Mouse (Mus musculus) cerebellum, adult 2 months (tissue): Measurements from ENCODE around the gene Vars. TPM values are rescaled to one million over a fixed set of nuclear protein-coding genes. Genes with fewer than 3 reads are reported as not detected.

ENCODE experiments used
- DNase-seq, 2 experiments: peaks; one replicate each; pipeline ENCODE4 v3.0.0; 2021
- H3K27ac ChIP-seq: fragments of 200-500 bp; 2 replicates; pipeline ENCODE4 v1.5.1; 2012; ENCODE audit warnings: low read length, control low read depth, inconsistent platforms; ENCODE audit not compliant: insufficient read depth
- H3K27me3 ChIP-seq: fragments of 200-500 bp; 2 replicates; pipeline ENCODE4 v1.6.1; 2012; ENCODE audit warnings: inconsistent platforms, mild to moderate bottlenecking, low read length, moderate library complexity; ENCODE audit not compliant: control insufficient read depth, insufficient read depth
- H3K4me1 ChIP-seq: fragments of 200-500 bp; 2 replicates; pipeline ENCODE4 v1.6.1; 2011; ENCODE audit warnings: low read length; ENCODE audit not compliant: control insufficient read depth, insufficient read depth
- H3K4me3 ChIP-seq: fragments of 200-500 bp; replicated peaks from 2 replicates; pipeline ENCODE3; 2011; ENCODE audit warnings: mild to moderate bottlenecking, low read depth, low read length, control low read depth; ENCODE audit not compliant: insufficient read depth
- CTCF ChIP-seq: fragments of 200-500 bp; IDR thresholded peaks from 2 replicates; pipeline ENCODE4 v1.5.1; 2011; ENCODE audit warnings: low read depth, mild to moderate bottlenecking, control low read depth, low read length, moderate library complexity, borderline replicate concordance; ENCODE audit not compliant: insufficient read depth
- POLR2A ChIP-seq: fragments of 200-500 bp; IDR thresholded peaks from 2 replicates; pipeline ENCODE4 v1.6.1; 2011; ENCODE audit warnings: low read length, control low read depth, borderline replicate concordance; ENCODE audit not compliant: insufficient read depth
- WGBS: fragments of 180-500 bp; shearing (Covaris S2); methylation state at CpG from one replicate; pipeline ENCODE4 v1.1.7; 2018; 5-methylcytosine and 5-hydroxymethylcytosine counted together
- polyA plus RNA-seq: library from polyadenylated mRNA; depleted of rRNA; stranded (reverse); fragments of >200 nt; gene quantifications from 2 replicates; pipeline ENCODE4 v1.2.3, GENCODE M21; 2012; rRNA removed

Vars gene
- polyA plus RNA-seq, 1 experiment = 65.3 TPM

- DNase-seq = peak; percentile 79 to 84
- under 1% methylated on average over 57 of the region's 57 CpGs for WGBS
- H3K4me3 ChIP-seq = peak within 1 kb of the TSS; percentile 88
- TF ChIP-seq POLR2A (peak; percentile 39; the same call in 1 of the 2 replicates), CTCF (peak; percentile 46; the same call in 1 of the 2 replicates)
- peaks cover 24% of the 10 kb centered on the region for H3K4me1 ChIP-seq
- H3K27ac ChIP-seq = peak within 1 kb of the TSS; percentile 3
- H3K27me3 ChIP-seq = no peaks in the 10 kb centered on the region
Measured at GRCm38 (mm10) chr17:35058911-35059892, 58.4 kb downstream of the Vars start, which contains the start of gene Ddah2. Ddah2 (plus strand) TSS chr17:35059035.

GRCm38 (mm10) chr17:35060071-35060470 lies 59.3 kb downstream of the Vars start:
- WGBS = 9% methylated on average over 14 of the region's 14 CpGs
- H3K27ac ChIP-seq = no peak overlapping the region

GRCm38 (mm10) chr17:35060737-35061297 lies 60.0 kb downstream of the Vars start:
- Histone ChIP-seq H3K4me3 (no peak overlapping the region), H3K4me1 (peaks cover 33% of the 10 kb centered on the region), H3K27ac (0 out of 2 replicates have a peak overlapping the region, but pooled peaks have one; percentile 11), H3K27me3 (no peaks in the 10 kb centered on the region)
- DNase-seq = peak in 1 of 2 experiments; percentile 34
- no peak for TF ChIP-seq CTCF
- no peak for TF ChIP-seq POLR2A
- 53% methylated on average over 22 of the region's 22 CpGs for WGBS

More at GRCm38 (mm10) chr17:35060071-35060470, 59.3 kb downstream of the Vars start:
- Histone ChIP-seq H3K4me1 (peaks cover 28% of the 10 kb centered on the region), H3K27me3 (no peaks in the 10 kb centered on the region), H3K4me3 (peak overlapping the region; percentile 88)
- DNase-seq = peak in 1 of 2 experiments; percentile 36
- TF ChIP-seq POLR2A (no peak), CTCF (no peak)

- H3K27ac ChIP-seq = no peak overlapping the region
- H3K27me3 ChIP-seq = no peaks in the 10 kb centered on the region
- no peak for DNase-seq
- no peak for TF ChIP-seq CTCF
- TF ChIP-seq POLR2A = no peak
- 73% methylated on average over 8 of the region's 8 CpGs for WGBS
- H3K4me1 ChIP-seq = peaks cover 33% of the 10 kb centered on the region
- H3K4me3 ChIP-seq = no peak overlapping the region
Measured at GRCm38 (mm10) chr17:35061299-35061698, 60.5 kb downstream of the Vars start.

GRCm38 (mm10) chr17:35063466-35063865 lies 62.7 kb downstream of the Vars start:
- no peaks in the 10 kb centered on the region for H3K27me3 ChIP-seq
- H3K27ac ChIP-seq = no peak overlapping the region
- WGBS = 49% methylated on average over 3 of the region's 3 CpGs
- peak in 1 of 2 experiments; percentile 50 for DNase-seq
- peaks cover 34% of the 10 kb centered on the region for H3K4me1 ChIP-seq
- TF ChIP-seq POLR2A (no peak), CTCF (no peak)
- H3K4me3 ChIP-seq = no peak overlapping the region

GRCm38 (mm10) chr17:35064378-35064877 lies 63.6 kb downstream of the Vars start:
- WGBS = 19% methylated on average over 10 of the region's 10 CpGs
- Histone ChIP-seq H3K27ac (peak overlapping the region; percentile 82), H3K4me1 (peaks cover 43% of the 10 kb centered on the region), H3K4me3 (no peak overlapping the region), H3K27me3 (no peaks in the 10 kb centered on the region)
- peak; percentile 73 to 79 for DNase-seq
- no peak for TF ChIP-seq CTCF
- no peak for TF ChIP-seq POLR2A

GRCm38 (mm10) chr17:35064951-35065947 lies 64.5 kb downstream of the Vars start, which contains the start of gene Ly6g6c:
Ly6g6c (plus strand) TSS chr17:35065388.
- H3K27ac ChIP-seq = peak within 1 kb of the TSS; percentile 82
- H3K27me3 ChIP-seq = no peaks in the 10 kb centered on the region
- peak; percentile 72 to 77 for DNase-seq
- TF ChIP-seq POLR2A = peak; percentile 38; the same call in 1 of the 2 replicates
- TF ChIP-seq CTCF = no peak
- WGBS = 9% methylated on average over 48 of the region's 48 CpGs
- H3K4me1 ChIP-seq = peaks cover 45% of the 10 kb centered on the region
- peak within 1 kb of the TSS; percentile 45 for H3K4me3 ChIP-seq

Other genes starting within 250 kb of the Vars start
- not detected in 2 replicates for gene Cyp21a1, start 196.4 kb upstream of the Vars start, polyA plus RNA-seq
- gene Stk19, start 164.0 kb upstream of the Vars start, polyA plus RNA-seq = 52.9 TPM in 2 replicates
- gene Dxo, start 164.0 kb upstream of the Vars start, polyA plus RNA-seq = 59.6 and 62.5 TPM in 2 replicates
- 77.4 and 87.2 TPM in 2 replicates for gene Skiv2l, start 150.8 kb upstream of the Vars start, polyA plus RNA-seq
- 47.2 and 47.9 TPM in 2 replicates for gene Nelfe, start 150.6 kb upstream of the Vars start, polyA plus RNA-seq
- 0.14 and 0.20 TPM in 2 replicates for gene Cfb, start 138.5 kb upstream of the Vars start, polyA plus RNA-seq
- 8.2 and 8.3 TPM in 2 replicates for gene Zbtb12, start 121.5 kb upstream of the Vars start, polyA plus RNA-seq
- 0.08 and 0.10 TPM in 2 replicates for gene Gm20547, start 118.9 kb upstream of the Vars start, polyA plus RNA-seq
- gene C2, start 102.7 kb upstream of the Vars start, polyA plus RNA-seq = 2.3 and 2.9 TPM in 2 replicates
- 174 and 182 TPM in 2 replicates for gene Ehmt2, start 102.5 kb upstream of the Vars start, polyA plus RNA-seq
- 0.05 TPM in 1 of 2 replicates, not detected in the other for gene Slc44a4, start 86.5 kb upstream of the Vars start, polyA plus RNA-seq
- 58.7 and 60.9 TPM in 2 replicates for gene Neu1, start 69.7 kb upstream of the Vars start, polyA plus RNA-seq
- gene Hspa1b, start 41.7 kb upstream of the Vars start, polyA plus RNA-seq = 4.6 and 9.2 TPM in 2 replicates
- gene Gm20481, start 31.1 kb upstream of the Vars start, polyA plus RNA-seq = not detected in 2 replicates
- 10.5 and 14.9 TPM in 2 replicates for gene Hspa1a, start 28.8 kb upstream of the Vars start, polyA plus RNA-seq
- gene Hspa1l, start 28.3 kb upstream of the Vars start, polyA plus RNA-seq = 0.49 and 0.89 TPM in 2 replicates
- gene Lsm2, start 19.1 kb upstream of the Vars start, polyA plus RNA-seq = 56.2 and 63.7 TPM in 2 replicates
- 25.5 and 30.1 TPM in 2 replicates for gene Vwa7, start 15.6 kb downstream of the Vars start, polyA plus RNA-seq
- gene Sapcd1, start 27.0 kb downstream of the Vars start, polyA plus RNA-seq = 2.0 and 2.3 TPM in 2 replicates
- 4.3 and 5.5 TPM in 2 replicates for gene Msh5, start 45.8 kb downstream of the Vars start, polyA plus RNA-seq
- gene Clic1, start 49.0 kb downstream of the Vars start, polyA plus RNA-seq = 41.2 and 42.9 TPM in 2 replicates
- gene Ddah2, start 58.0 kb downstream of the Vars start, polyA plus RNA-seq = 59.5 and 63.3 TPM in 2 replicates
- 0.11 and 0.15 TPM in 2 replicates for gene Ly6g6c, start 64.4 kb downstream of the Vars start, polyA plus RNA-seq
- 0.25 and 0.43 TPM in 2 replicates for gene Mpig6b, start 65.2 kb downstream of the Vars start, polyA plus RNA-seq
- 5.3 and 6.3 TPM in 2 replicates for gene Ly6g6e, start 75.9 kb downstream of the Vars start, polyA plus RNA-seq
- 8.5 and 10.4 TPM in 2 replicates for gene Ly6g6d, start 77.1 kb downstream of the Vars start, polyA plus RNA-seq
- gene Ly6g6f, start 84.6 kb downstream of the Vars start, polyA plus RNA-seq = 0.86 and 1.1 TPM in 2 replicates
- 337 and 394 TPM in 2 replicates for gene Abhd16a, start 88.3 kb downstream of the Vars start, polyA plus RNA-seq
- 0.28 TPM in 1 of 2 replicates, not detected in the other for gene Ly6g5c, start 107.3 kb downstream of the Vars start, polyA plus RNA-seq
- gene Ly6g5b, start 114.4 kb downstream of the Vars start, polyA plus RNA-seq = 2.2 and 3.4 TPM in 2 replicates
- 32.7 TPM in 2 replicates for gene Gpank1, start 120.5 kb downstream of the Vars start, polyA plus RNA-seq
- 231 TPM in 2 replicates for gene Csnk2b, start 121.1 kb downstream of the Vars start, polyA plus RNA-seq
- 12.3 and 14.6 TPM in 2 replicates for gene D17H6S53E, start 125.4 kb downstream of the Vars start, polyA plus RNA-seq
- 0.21 and 0.28 TPM in 2 replicates for gene Apom, start 131.1 kb downstream of the Vars start, polyA plus RNA-seq
- gene Bag6, start 134.2 kb downstream of the Vars start, polyA plus RNA-seq = 211 and 226 TPM in 2 replicates
- 277 and 289 TPM in 2 replicates for gene Prrc2a, start 163.9 kb downstream of the Vars start, polyA plus RNA-seq
- gene Aif1, start 175.1 kb downstream of the Vars start, polyA plus RNA-seq = 2.1 and 4.1 TPM in 2 replicates
- 2.8 and 3.2 TPM in 2 replicates for gene Lst1, start 187.5 kb downstream of the Vars start, polyA plus RNA-seq
- gene Ltb, start 193.5 kb downstream of the Vars start, polyA plus RNA-seq = 0.34 and 0.38 TPM in 2 replicates
- not detected in 2 replicates for gene Tnf, start 201.0 kb downstream of the Vars start, polyA plus RNA-seq
- 0.11 and 0.13 TPM in 2 replicates for gene Lta, start 204.4 kb downstream of the Vars start, polyA plus RNA-seq
- gene Gm16181, start 219.8 kb downstream of the Vars start, polyA plus RNA-seq = not detected in 2 replicates
- 628 TPM in 2 replicates for gene Atp6v1g2, start 232.7 kb downstream of the Vars start, polyA plus RNA-seq
- 12.7 and 13.2 TPM in 2 replicates for gene Nfkbil1, start 234.8 kb downstream of the Vars start, polyA plus RNA-seq
- 438 and 458 TPM in 2 replicates for gene Ddx39b, start 240.8 kb downstream of the Vars start, polyA plus RNA-seq